Mouse (Mus musculus) heart, adult 10 weeks (tissue): ENCODE data around the gene Rhox3f. TPM values are rescaled to one million over a fixed set of nuclear protein-coding genes. Genes with fewer than 3 reads are reported as not detected.

Experiments used
- polyA plus RNA-seq: library from polyadenylated mRNA; stranded (reverse); fragments of 350-450 nt; fragmentation: Illumina TruSeq; extraction: RNeasy Lipid Tissue Mini Kit (QIAGEN cat#74804); gene quantifications from one replicate; pipeline ENCODE4 v1.2.3, GENCODE M21; 2014; ENCODE audit warnings: low read depth, low replicate concordance

Gene Rhox3f
- not detected for polyA plus RNA-seq

GRCm38 (mm10) chrX:37580692-37581091, at the start of gene Rhox3f:
Rhox3f (plus strand) TSS chrX:37580992.

GRCm38 (mm10) chrX:37541719-37542118, 39.1 kb upstream of the Rhox3f start, which contains the start of gene Rhox3e:
Rhox3e (plus strand) TSS chrX:37542019.

GRCm38 (mm10) chrX:37557112-37557511, 23.7 kb upstream of the Rhox3f start, which contains the start of gene Rhox4e:
Rhox4e (plus strand) TSS chrX:37557412.

GRCm38 (mm10) chrX:37571105-37571504, 9.7 kb upstream of the Rhox3f start, which contains the start of gene Rhox2f:
Rhox2f (plus strand) TSS chrX:37571405.

GRCm38 (mm10) chrX:37607604-37608003, 26.8 kb downstream of the Rhox3f start, which contains the start of gene Rhox4f:
Rhox4f (minus strand) TSS chrX:37607704.

GRCm38 (mm10) chrX:37628512-37628911, 47.7 kb downstream of the Rhox3f start, which contains the start of gene Rhox3g:
Rhox3g (minus strand) TSS chrX:37628612.

Other genes starting within 250 kb of the Rhox3f start
- gene Rhox3a2, start 201.0 kb upstream of the Rhox3f start, polyA plus RNA-seq = not detected
- gene Rhox4a2, start 190.1 kb upstream of the Rhox3f start, polyA plus RNA-seq = not detected
- gene Rhox2b, start 168.9 kb upstream of the Rhox3f start, polyA plus RNA-seq = not detected
- not detected for gene Rhox4b, start 148.5 kb upstream of the Rhox3f start, polyA plus RNA-seq
- gene Rhox2c, start 127.3 kb upstream of the Rhox3f start, polyA plus RNA-seq = not detected
- not detected for gene Rhox3c, start 122.4 kb upstream of the Rhox3f start, polyA plus RNA-seq
- not detected for gene Rhox4c, start 100.7 kb upstream of the Rhox3f start, polyA plus RNA-seq
- not detected for gene Rhox2d, start 87.6 kb upstream of the Rhox3f start, polyA plus RNA-seq
- not detected for gene Rhox4d, start 66.6 kb upstream of the Rhox3f start, polyA plus RNA-seq
- gene Rhox2e, start 50.5 kb upstream of the Rhox3f start, polyA plus RNA-seq = not detected
- not detected for gene Rhox3e, start 39.0 kb upstream of the Rhox3f start, polyA plus RNA-seq
- not detected for gene Rhox4e, start 23.6 kb upstream of the Rhox3f start, polyA plus RNA-seq
- not detected for gene Rhox2f, start 9.6 kb upstream of the Rhox3f start, polyA plus RNA-seq
- gene Rhox4f, start 26.7 kb downstream of the Rhox3f start, polyA plus RNA-seq = not detected
- not detected for gene Rhox3g, start 47.6 kb downstream of the Rhox3f start, polyA plus RNA-seq
- not detected for gene Rhox2g, start 62.5 kb downstream of the Rhox3f start, polyA plus RNA-seq
- not detected for gene Rhox4g, start 70.3 kb downstream of the Rhox3f start, polyA plus RNA-seq
- gene Rhox3h, start 87.8 kb downstream of the Rhox3f start, polyA plus RNA-seq = not detected
- gene Rhox2h, start 92.3 kb downstream of the Rhox3f start, polyA plus RNA-seq = not detected
- 1.8 TPM for gene Rhox5, start 223.8 kb downstream of the Rhox3f start, polyA plus RNA-seq
- gene Rhox6, start 245.9 kb downstream of the Rhox3f start, polyA plus RNA-seq = not detected